In the genomic region with DNA sequence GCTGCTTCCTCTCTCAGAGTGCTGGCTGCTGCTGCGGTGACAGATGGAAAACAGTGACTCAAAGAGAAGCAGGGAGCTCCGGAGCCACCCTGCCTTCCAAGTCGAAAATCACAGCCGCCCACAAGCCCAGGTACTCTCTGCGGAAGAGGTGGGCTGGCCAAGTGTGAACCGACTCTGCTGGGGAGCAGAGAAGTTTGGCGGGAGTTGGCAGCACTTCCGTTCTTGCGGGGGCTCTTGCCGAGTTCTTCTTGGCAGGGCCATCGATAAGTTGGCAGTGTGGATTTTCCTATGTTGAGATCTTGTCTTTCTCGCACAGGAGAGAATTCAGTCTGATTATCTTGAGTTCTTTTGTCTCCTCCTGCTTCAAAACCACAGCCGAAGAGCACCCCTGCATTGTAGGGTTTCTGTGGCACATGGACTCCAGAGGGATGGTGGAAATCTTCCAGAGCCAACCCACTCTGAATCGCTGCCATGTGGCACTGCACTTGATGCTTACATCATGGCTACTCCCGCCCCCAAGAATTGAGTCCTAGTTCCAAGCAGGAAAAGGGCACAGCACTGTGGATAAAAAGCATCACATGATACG, we compare ENCODE assay signal across 10 mouse cellular contexts. TPM values are rescaled to one million over a fixed set of nuclear protein-coding genes. Genes with fewer than 3 reads are reported as not detected.
DNase-seq lines count a peak whose midpoint lies in the region; ATAC-seq lines count a peak whose summit lies in the region.
"Had no signal": no experiment of that assay in that cellular context is flagged by ENCODE, and none has a peak within 500 bp of the region (broad histone marks: within the 10 kb centered on the region; RNA-seq: fewer than 3 reads in every experiment).

No protein-coding gene starts in this region.

- WGBS in forebrain, embryonic 13.5 days, result 84% methylated on average over 16 of the region's 16 CpGs
- WGBS in forebrain, embryonic 12.5 days, result 87% methylated on average over 16 of the region's 16 CpGs
- WGBS in midbrain, embryonic 10.5 days, result 83% methylated on average over 16 of the region's 16 CpGs

- H3K36me3 ChIP-seq in forebrain, embryonic 13.5 days (ENCODE audit: poor library complexity, severe bottlenecking), result no peaks in the 10 kb centered on the region
- H3K36me3 ChIP-seq in forebrain, embryonic 12.5 days (replicated peaks), result no peaks in the 10 kb centered on the region
- no peaks in the 10 kb centered on the region for H3K36me3 ChIP-seq in midbrain, embryonic 10.5 days
- H3K36me3 ChIP-seq: limb, embryonic 13.5 days had no signal

- H3K4me1 ChIP-seq in forebrain, embryonic 13.5 days, result no peaks in the 10 kb centered on the region
- peaks cover 6% of the 10 kb centered on the region; the same call in 1 of the 2 replicates for H3K4me1 ChIP-seq in forebrain, embryonic 12.5 days
- peaks cover 11% of the 10 kb centered on the region for H3K4me1 ChIP-seq in midbrain, embryonic 10.5 days
- H3K4me1 ChIP-seq: limb, embryonic 13.5 days had no signal

- H3K9ac ChIP-seq in forebrain, embryonic 13.5 days, result no peak overlapping the region
- no peak overlapping the region for H3K9ac ChIP-seq in forebrain, embryonic 12.5 days
- H3K9ac ChIP-seq: limb, embryonic 13.5 days had no signal

- H3K9me3 ChIP-seq in forebrain, embryonic 13.5 days (replicated peaks), result no peaks in the 10 kb centered on the region
- H3K9me3 ChIP-seq in forebrain, embryonic 12.5 days, result no peaks in the 10 kb centered on the region
- no peaks in the 10 kb centered on the region for H3K9me3 ChIP-seq in midbrain, embryonic 10.5 days (replicated peaks)
- H3K9me3 ChIP-seq: limb, embryonic 13.5 days had no signal

- H3K4me3 ChIP-seq in forebrain, embryonic 13.5 days, result no peak overlapping the region
- H3K4me3 ChIP-seq in forebrain, embryonic 12.5 days (replicated peaks), result no peak overlapping the region
- no peak overlapping the region for H3K4me3 ChIP-seq in midbrain, embryonic 10.5 days
- H3K4me3 ChIP-seq: limb, embryonic 13.5 days had no signal

- H3K4me2 ChIP-seq in forebrain, embryonic 13.5 days, result no peak overlapping the region
- H3K4me2 ChIP-seq in forebrain, embryonic 12.5 days, result no peak overlapping the region
- H3K4me2 ChIP-seq: limb, embryonic 13.5 days had no signal

- DNase-seq in cerebellum, postnatal 36 days, result peak; percentile 82 to 83
- peak; percentile 70 to 71 for DNase-seq in layer of hippocampus, postnatal 10 days (ENCODE audit: low spot score in 2 of 2)
- peak; percentile 92 to 94 for DNase-seq in right cerebral cortex, postnatal 10 days (ENCODE audit: low spot score in 2 of 2)
- DNase-seq in ovary, postnatal 10 days (ENCODE audit: low spot score), result no peak
- no peak for DNase-seq in ovary, adult 18-20 months (ENCODE audit: low spot score)
- DNase-seq in midbrain, embryonic 10.5 days (ENCODE audit: low spot score), result no peak

- 0 out of 2 replicates have a peak overlapping the region, but pooled peaks have one; percentile 2 for H3K27ac ChIP-seq in forebrain, embryonic 13.5 days
- no peak overlapping the region for H3K27ac ChIP-seq in forebrain, embryonic 12.5 days
- no peak overlapping the region for H3K27ac ChIP-seq in midbrain, embryonic 10.5 days (replicated peaks)
- H3K27ac ChIP-seq: limb, embryonic 13.5 days had no signal

- no peaks in the 10 kb centered on the region for H3K27me3 ChIP-seq in forebrain, embryonic 13.5 days
- no peaks in the 10 kb centered on the region for H3K27me3 ChIP-seq in forebrain, embryonic 12.5 days
- no peaks in the 10 kb centered on the region for H3K27me3 ChIP-seq in midbrain, embryonic 10.5 days (ENCODE audit: low read depth, poor library complexity, severe bottlenecking)
- H3K27me3 ChIP-seq: limb, embryonic 13.5 days had no signal

- ATAC-seq in forebrain, embryonic 13.5 days, result peak; percentile 51; the same call in 1 of the 2 replicates
- ATAC-seq in forebrain, embryonic 12.5 days (ENCODE audit: low FRiP score), result no peak
- ATAC-seq: intestine, embryonic 16.5 days had no signal

RNA-seq across cellular contexts. Expression of a gene that starts 18.7 kb away (rescaled TPM):
- 4.8 and 5.6 TPM in 2 replicates for polyA plus RNA-seq in forebrain, embryonic 13.5 days (2015; fragmentation: Nextera tagmentation; extraction: Ambion mirVana)
- polyA plus RNA-seq in forebrain, embryonic 12.5 days (2016; fragmentation: Nextera tagmentation; extraction: Ambion mirVana), result 3.6 and 6.0 TPM in 2 replicates
- total RNA-seq in layer of hippocampus, postnatal 10 days (2021), result 10 to 100 TPM; 76.5 to 77.2 TPM
- polyA plus RNA-seq in midbrain, embryonic 10.5 days (2016; fragmentation: Nextera tagmentation; extraction: Ambion mirVana), result 3.4 and 7.3 TPM in 2 replicates

Comparison
In these comparisons a context has a peak if more than half of its experiments do, and no peak if none do; other contexts are left out.
1. DNase-seq: peak in cerebellum, postnatal 36 days (2 of 2), layer of hippocampus, postnatal 10 days (2 of 2) and right cerebral cortex, postnatal 10 days (2 of 2); none in ovary, postnatal 10 days (single experiment), ovary, adult 18-20 months (single experiment) and midbrain, embryonic 10.5 days (single experiment).